23 mouse cellular contexts compared by ENCODE assay signal in genomic region chr9:73073169-73073568, GRCm38 (mm10). TPM values are rescaled to one million over a fixed set of nuclear protein-coding genes. Genes with fewer than 3 reads are reported as not detected.
A peak's percentile ranks its signal among the peaks of the same experiment; 100 is the strongest.
DNase-seq lines count a peak whose midpoint lies in the region; ATAC-seq lines count a peak whose summit lies in the region.
"Had no signal": no experiment of that assay in that cellular context is flagged by ENCODE, and none has a peak within 500 bp of the region (broad histone marks: within the 10 kb centered on the region; RNA-seq: fewer than 3 reads in every experiment).

No protein-coding gene starts in this region.

- H3K36me3 ChIP-seq in megakaryocyte, embryonic 14.5 days (replicated peaks; ENCODE audit: low read length): peaks cover 51% of the 10 kb centered on the region
- H3K36me3 ChIP-seq in heart, embryonic 12.5 days: no peaks in the 10 kb centered on the region
- H3K36me3 ChIP-seq: embryonic facial prominence, embryonic 12.5 days; intestine, embryonic 15.5 days; kidney, embryonic 15.5 days; liver, embryonic 13.5 days; midbrain, embryonic 10.5 days; neural tube, embryonic 13.5 days had no signal

- H3K9ac ChIP-seq in heart, embryonic 12.5 days: no peak overlapping the region
- H3K9ac ChIP-seq: embryonic facial prominence, embryonic 12.5 days; intestine, embryonic 15.5 days; kidney, embryonic 15.5 days; liver, embryonic 13.5 days; neural tube, embryonic 13.5 days had no signal

- peak overlapping the region; percentile 82 for H3K4me3 ChIP-seq in megakaryocyte, embryonic 14.5 days (replicated peaks)
- no peak overlapping the region for H3K4me3 ChIP-seq in heart, embryonic 12.5 days
- H3K4me3 ChIP-seq: embryonic facial prominence, embryonic 12.5 days; intestine, embryonic 15.5 days; kidney, embryonic 15.5 days; liver, embryonic 13.5 days; midbrain, embryonic 10.5 days; neural tube, embryonic 13.5 days had no signal

- H3K27me3 ChIP-seq in megakaryocyte, embryonic 14.5 days (replicated peaks): no peaks in the 10 kb centered on the region
- H3K27me3 ChIP-seq in heart, embryonic 12.5 days (replicated peaks): no peaks in the 10 kb centered on the region
- H3K27me3 ChIP-seq: embryonic facial prominence, embryonic 12.5 days; intestine, embryonic 15.5 days; kidney, embryonic 15.5 days; liver, embryonic 13.5 days; neural tube, embryonic 13.5 days had no signal

- WGBS in heart, embryonic 12.5 days: 90% methylated on average over 5 of the region's 5 CpGs

- H3K4me1 ChIP-seq in megakaryocyte, embryonic 14.5 days: peaks cover 75% of the 10 kb centered on the region
- H3K4me1 ChIP-seq in heart, embryonic 12.5 days (replicated peaks): peaks cover 3% of the 10 kb centered on the region

- H3K4me2 ChIP-seq in heart, embryonic 12.5 days: no peak overlapping the region
- H3K4me2 ChIP-seq: embryonic facial prominence, embryonic 12.5 days; heart, embryonic 11.5 days; intestine, embryonic 15.5 days; kidney, embryonic 15.5 days; liver, embryonic 13.5 days; neural tube, embryonic 13.5 days had no signal

- no peak overlapping the region for H3K27ac ChIP-seq in heart, embryonic 12.5 days (ENCODE audit: poor library complexity, severe bottlenecking)
- H3K27ac ChIP-seq: embryonic facial prominence, embryonic 12.5 days; intestine, embryonic 15.5 days; kidney, embryonic 15.5 days; liver, embryonic 13.5 days; midbrain, embryonic 10.5 days; neural tube, embryonic 13.5 days had no signal

- peak; percentile 75 for ATAC-seq in activated CD4-positive, CD25-positive, alpha-beta regulatory T cell, adult 4 months
- no peak for ATAC-seq in heart, embryonic 12.5 days (ENCODE audit: insufficient number of reproducible peaks, low FRiP score)
- ATAC-seq: intestine, embryonic 15.5 days had no signal

- peak; percentile 61 for DNase-seq in CD4-positive, CD25-positive, alpha-beta regulatory T cell, adult 2 months (ENCODE audit: low read depth, low spot score)
- peak; percentile 36 to 39 for DNase-seq in thymus, postnatal 10 days (ENCODE audit: low spot score in 2 of 2)
- no peak for DNase-seq in layer of hippocampus, postnatal 14 days (ENCODE audit: low spot score in 2 of 2)
- DNase-seq in testis, postnatal 14 days (ENCODE audit: low spot score): no peak
- DNase-seq: adrenal gland, postnatal 25 days; cerebellum, adult 8-10 months; heart, postnatal 4 days; left cerebral cortex, postnatal 4 days; liver, embryonic 13.5 days; lung, postnatal 10 days; right cerebral cortex, postnatal 14 days had no signal

- H3K9me3 ChIP-seq in megakaryocyte, embryonic 14.5 days: no peaks in the 10 kb centered on the region
- no peaks in the 10 kb centered on the region for H3K9me3 ChIP-seq in heart, embryonic 12.5 days (replicated peaks)
- H3K9me3 ChIP-seq: embryonic facial prominence, embryonic 12.5 days; intestine, embryonic 15.5 days; kidney, embryonic 15.5 days; liver, embryonic 13.5 days; midbrain, embryonic 10.5 days; neural tube, embryonic 13.5 days had no signal

RNA-seq across cellular contexts. Expression of gene Khdc3, which starts 28.5 kb away (rescaled TPM):
- under 1 TPM; 0.40 to 0.46 TPM for polyA plus RNA-seq in activated CD4-positive, CD25-positive, alpha-beta regulatory T cell, adult 4 months (2017; shearing (Covaris generic))
- 0.10 TPM in 1 of 2 replicates, not detected in the other for polyA plus RNA-seq in megakaryocyte, embryonic 14.5 days (2012; ENCODE audit: insufficient read depth, low replicate concordance)
- 1 to 10 TPM; 3.0 to 3.9 TPM for total RNA-seq in layer of hippocampus, postnatal 14 days (2021)
- not detected in 2 replicates for polyA plus RNA-seq in heart, embryonic 12.5 days (2016; fragmentation: Nextera tagmentation; extraction: Ambion mirVana)
- total RNA-seq: gastrocnemius, postnatal 4 days; heart, postnatal 4 days; monocyte, adult 5-6 weeks had no signal
- polyA plus RNA-seq: heart, embryonic 11.5 days; intestine, embryonic 15.5 days; kidney, embryonic 15.5 days; midbrain, embryonic 10.5 days; neural tube, embryonic 13.5 days had no signal

RNA-seq across cellular contexts. Expression of gene Rab27a, which starts 28.5 kb away (rescaled TPM):
- polyA plus RNA-seq in activated CD4-positive, CD25-positive, alpha-beta regulatory T cell, adult 4 months (2017; shearing (Covaris generic)): 10 to 100 TPM; 33.8 to 42.7 TPM
- 2.8 and 34.3 TPM in 2 replicates for polyA plus RNA-seq in megakaryocyte, embryonic 14.5 days (2012; ENCODE audit: insufficient read depth, low replicate concordance)
- total RNA-seq in layer of hippocampus, postnatal 14 days (2021): 1 to 10 TPM; 8.3 to 9.1 TPM
- 3.8 and 4.0 TPM in 2 replicates for polyA plus RNA-seq in heart, embryonic 12.5 days (2016; fragmentation: Nextera tagmentation; extraction: Ambion mirVana)

RNA-seq across cellular contexts. Expression of gene Gm20509, which starts 29.1 kb away (rescaled TPM):
- not detected for polyA plus RNA-seq in activated CD4-positive, CD25-positive, alpha-beta regulatory T cell, adult 4 months (2017; shearing (Covaris generic))
- polyA plus RNA-seq in megakaryocyte, embryonic 14.5 days (2012; ENCODE audit: insufficient read depth, low replicate concordance): 1.8 TPM in 1 of 2 replicates, not detected in the other
- total RNA-seq in layer of hippocampus, postnatal 14 days (2021): under 1 TPM; 0.79 to 0.90 TPM
- polyA plus RNA-seq in heart, embryonic 12.5 days (2016; fragmentation: Nextera tagmentation; extraction: Ambion mirVana): not detected in 2 replicates
- total RNA-seq: gastrocnemius, postnatal 4 days; heart, postnatal 4 days; left cerebral cortex, postnatal 4 days had no signal
- polyA plus RNA-seq: cortical plate, adult 2 months; embryonic facial prominence, embryonic 12.5 days; heart, embryonic 11.5 days; kidney, embryonic 15.5 days; liver, embryonic 13.5 days; midbrain, embryonic 10.5 days; neural tube, embryonic 13.5 days had no signal

RNA-seq across cellular contexts. Expression of gene Pigb, which starts 33.0 kb away (rescaled TPM):
- 10 to 100 TPM; 13.0 to 15.6 TPM for polyA plus RNA-seq in activated CD4-positive, CD25-positive, alpha-beta regulatory T cell, adult 4 months (2017; shearing (Covaris generic))
- polyA plus RNA-seq in megakaryocyte, embryonic 14.5 days (2012; ENCODE audit: insufficient read depth, low replicate concordance): 0.79 and 1.1 TPM in 2 replicates
- 10 to 100 TPM; 15.3 to 16.4 TPM for total RNA-seq in layer of hippocampus, postnatal 14 days (2021)
- 7.9 and 9.5 TPM in 2 replicates for polyA plus RNA-seq in heart, embryonic 12.5 days (2016; fragmentation: Nextera tagmentation; extraction: Ambion mirVana)

RNA-seq across cellular contexts. Expression of gene Rsl24d1, which starts 40.1 kb away (rescaled TPM):
- polyA plus RNA-seq in activated CD4-positive, CD25-positive, alpha-beta regulatory T cell, adult 4 months (2017; shearing (Covaris generic)): 10 to 100 TPM; 84.0 to 93.8 TPM
- 5.5 TPM in 1 of 2 replicates, not detected in the other for polyA plus RNA-seq in megakaryocyte, embryonic 14.5 days (2012; ENCODE audit: insufficient read depth, low replicate concordance)
- total RNA-seq in layer of hippocampus, postnatal 14 days (2021): 10 to 100 TPM; 60.6 to 64.0 TPM
- polyA plus RNA-seq in heart, embryonic 12.5 days (2016; fragmentation: Nextera tagmentation; extraction: Ambion mirVana): 91.4 and 95.0 TPM in 2 replicates

Comparison
In these comparisons a context has a peak if more than half of its experiments do, and no peak if none do; other contexts are left out.
1. DNase-seq: peak in CD4-positive, CD25-positive, alpha-beta regulatory T cell, adult 2 months (single experiment) and thymus, postnatal 10 days (2 of 2); none in layer of hippocampus, postnatal 14 days (0 of 2) and testis, postnatal 14 days (single experiment).